Comparison of ENCODE assay signal across 13 mouse cellular contexts in the genomic region with DNA sequence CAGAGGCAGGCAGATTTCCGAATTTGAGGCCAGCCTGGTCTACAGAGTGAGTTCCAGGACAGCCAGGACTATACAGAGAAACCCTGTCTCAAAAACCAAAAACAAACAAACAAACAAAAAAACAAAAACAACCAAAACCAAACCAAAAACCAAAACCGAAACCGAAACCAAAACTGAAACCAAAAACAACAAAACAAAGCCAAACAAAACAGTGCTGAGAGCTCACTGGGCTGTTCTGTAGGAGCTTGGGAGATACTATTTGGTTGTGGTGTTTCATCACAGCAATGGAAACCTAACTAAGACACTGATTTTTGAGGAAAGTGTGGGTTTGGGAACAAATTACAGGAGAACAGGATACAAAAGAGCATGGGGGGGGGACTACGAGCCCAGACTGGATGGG.
"Had no signal": no experiment of that assay in that cellular context is flagged by ENCODE, and none has a peak within 500 bp of the region (broad histone marks: within the 10 kb centered on the region; RNA-seq: fewer than 3 reads in every experiment).

No protein-coding gene starts in this region.

- H3K9me3 ChIP-seq: kidney, embryonic 15.5 days; lung, embryonic 15.5 days; midbrain, embryonic 12.5 days had no signal

- ATAC-seq: intestine, embryonic 16.5 days had no signal

- H3K27ac ChIP-seq: kidney, embryonic 15.5 days; limb, embryonic 13.5 days; liver, embryonic 13.5 days; lung, embryonic 15.5 days; midbrain, embryonic 12.5 days; stomach, postnatal 0 days had no signal

- H3K36me3 ChIP-seq: kidney, embryonic 15.5 days; limb, embryonic 13.5 days; liver, embryonic 13.5 days; lung, embryonic 15.5 days; midbrain, embryonic 12.5 days had no signal

- H3K4me2 ChIP-seq: kidney, embryonic 15.5 days; limb, embryonic 13.5 days; liver, embryonic 13.5 days; lung, embryonic 15.5 days; midbrain, embryonic 12.5 days had no signal

- DNase-seq: kidney, adult 2 months; kidney, postnatal 14 days; left cerebral cortex, postnatal 4 days; liver, embryonic 13.5 days; lung, postnatal 14 days; right cerebral cortex, postnatal 25 days; thymus, postnatal 14 days had no signal

- H3K4me3 ChIP-seq: kidney, embryonic 15.5 days; limb, embryonic 13.5 days; liver, embryonic 13.5 days; lung, embryonic 15.5 days; midbrain, embryonic 12.5 days had no signal

- H3K4me1 ChIP-seq: limb, embryonic 13.5 days; liver, embryonic 13.5 days; lung, embryonic 15.5 days; midbrain, embryonic 12.5 days had no signal

- H3K9ac ChIP-seq: kidney, embryonic 15.5 days; limb, embryonic 13.5 days; liver, embryonic 13.5 days; lung, embryonic 15.5 days; midbrain, embryonic 12.5 days had no signal

- H3K27me3 ChIP-seq: kidney, embryonic 15.5 days; limb, embryonic 13.5 days; liver, embryonic 13.5 days; lung, embryonic 15.5 days; midbrain, embryonic 12.5 days had no signal
